Mouse (Mus musculus): ENCODE results near the gene Gpn3.

DNA sequence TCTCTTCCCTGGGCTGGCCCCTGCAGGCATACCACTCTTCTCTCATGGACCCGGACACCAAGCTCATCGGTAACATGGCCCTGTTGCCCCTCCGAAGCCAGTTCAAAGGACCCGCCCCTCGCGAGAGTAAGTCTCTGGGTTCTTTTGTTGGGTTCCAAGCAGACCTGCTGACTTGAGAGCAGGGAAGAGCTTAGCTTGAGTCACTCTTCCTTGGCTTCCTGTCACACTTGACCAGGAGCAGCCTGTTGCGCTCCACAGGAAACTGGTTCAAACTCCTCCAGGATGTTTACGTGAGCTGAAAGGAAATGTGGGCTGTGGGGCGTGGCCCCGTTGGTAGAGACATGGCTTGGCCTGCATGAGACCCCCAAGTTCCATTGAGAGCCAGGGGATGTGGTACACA lies 25.1 kb downstream of the Gpn3 start:
- TF ChIP-seq GATA1 (IDR thresholded peaks at IDR 0.05; ENCODE audit: borderline replicate concordance, low read length) (no peak), FLI1 (IDR thresholded peaks at IDR 0.05; ENCODE audit: low read length) (no peak)

Data from megakaryocyte, embryonic 14.5 days (primary cell).